9 mouse cellular contexts compared by ENCODE assay signal in the genomic region with DNA sequence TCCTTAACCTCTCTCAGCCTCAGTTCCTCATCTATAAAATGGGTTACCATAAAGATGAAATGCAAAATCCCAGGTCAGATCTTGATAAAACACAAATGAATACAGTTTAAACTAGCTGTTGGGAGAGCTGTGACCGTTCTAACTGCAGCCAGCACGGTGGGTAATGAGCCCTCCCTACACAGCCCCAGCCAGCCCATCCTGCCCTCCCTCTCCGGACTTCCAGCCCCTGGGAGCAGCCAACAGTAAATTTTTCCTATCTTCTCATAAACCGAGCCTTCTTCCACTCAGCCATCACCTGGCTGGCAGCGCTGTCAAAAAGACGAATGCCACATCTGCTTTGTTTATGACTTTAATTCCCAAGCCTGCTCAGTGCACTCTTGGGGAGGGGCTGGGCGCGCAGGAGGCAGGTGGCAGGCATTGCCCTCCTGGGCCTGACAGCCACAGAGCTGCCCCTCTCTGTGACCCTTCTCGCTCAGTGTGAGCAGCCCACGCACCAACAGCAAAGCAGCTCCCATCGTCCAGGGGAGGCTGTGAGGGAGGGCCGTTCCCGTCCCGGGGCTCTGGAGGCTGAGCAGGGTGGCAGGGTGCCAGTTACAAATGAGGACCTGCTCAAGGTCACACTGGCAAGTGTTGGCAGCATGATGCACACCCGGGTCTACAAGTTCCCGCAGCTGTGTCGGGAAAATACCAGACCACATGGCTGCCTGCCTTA.
DNase-seq lines count a peak whose midpoint lies in the region; ATAC-seq and TF ChIP-seq lines count a peak whose summit lies in the region.
"Had no signal": no experiment of that assay in that cellular context is flagged by ENCODE, and none has a peak within 500 bp of the region (broad histone marks: within the 10 kb centered on the region; RNA-seq: fewer than 3 reads in every experiment).

No protein-coding gene starts in this region.

- H3K36me3 ChIP-seq in forebrain, embryonic 15.5 days, result no peaks in the 10 kb centered on the region
- H3K36me3 ChIP-seq in forebrain, embryonic 12.5 days (replicated peaks), result no peaks in the 10 kb centered on the region
- H3K36me3 ChIP-seq in hindbrain, embryonic 15.5 days, result no peaks in the 10 kb centered on the region
- H3K36me3 ChIP-seq: liver, embryonic 15.5 days had no signal

- peak; percentile 59 for DNase-seq in brain, embryonic 14.5 days (ENCODE audit: low read depth)
- DNase-seq in mesoderm, embryonic 11.5 days (ENCODE audit: low read depth, low spot score), result peak; percentile 48
- DNase-seq in c-Kit-positive CD71-positive TER-119-positive erythroid progenitor cells, embryonic 14.5 days (ENCODE audit: low spot score), result no peak
- DNase-seq in lung, adult 2 months, result no peak
- DNase-seq in frontal cortex, postnatal 10 days (ENCODE audit: low spot score in 2 of 2), result no peak

- no peaks in the 10 kb centered on the region for H3K9me3 ChIP-seq in forebrain, embryonic 15.5 days
- H3K9me3 ChIP-seq in forebrain, embryonic 12.5 days, result no peaks in the 10 kb centered on the region
- no peaks in the 10 kb centered on the region for H3K9me3 ChIP-seq in hindbrain, embryonic 15.5 days
- H3K9me3 ChIP-seq: liver, embryonic 15.5 days had no signal

- H3K27me3 ChIP-seq in forebrain, embryonic 15.5 days, result no peaks in the 10 kb centered on the region
- H3K27me3 ChIP-seq in forebrain, embryonic 12.5 days, result no peaks in the 10 kb centered on the region
- H3K27me3 ChIP-seq in hindbrain, embryonic 15.5 days, result no peaks in the 10 kb centered on the region
- H3K27me3 ChIP-seq: liver, embryonic 15.5 days had no signal

- H3K27ac ChIP-seq in forebrain, embryonic 15.5 days (replicated peaks), result 0 out of 2 replicates have a peak overlapping the region, but pooled peaks have one; percentile 3
- H3K27ac ChIP-seq in forebrain, embryonic 12.5 days, result no peak overlapping the region
- peak overlapping the region; percentile 39; the same call in 1 of the 2 replicates for H3K27ac ChIP-seq in hindbrain, embryonic 15.5 days (replicated peaks)
- H3K27ac ChIP-seq: liver, embryonic 15.5 days had no signal

- peaks cover 13% of the 10 kb centered on the region for H3K4me1 ChIP-seq in forebrain, embryonic 15.5 days
- H3K4me1 ChIP-seq in forebrain, embryonic 12.5 days, result peaks cover 21% of the 10 kb centered on the region
- peaks cover 19% of the 10 kb centered on the region for H3K4me1 ChIP-seq in hindbrain, embryonic 15.5 days (replicated peaks)
- H3K4me1 ChIP-seq in lung, adult 2 months (ENCODE audit: control insufficient read depth, insufficient read depth, low read length), result no peaks in the 10 kb centered on the region
- H3K4me1 ChIP-seq: liver, embryonic 15.5 days had no signal

- TF ChIP-seq POLR2A in brain, embryonic 14.5 days (IDR thresholded peaks at IDR 0.05; ENCODE audit: borderline replicate concordance, extremely low read depth, insufficient read depth, insufficient read length, poor library complexity, severe bottlenecking), result no peak
- no peak for TF ChIP-seq POLR2A in lung, adult 2 months (IDR thresholded peaks at IDR 0.05; ENCODE audit: borderline replicate concordance, extremely low read depth, low read depth, low read length)

- H3K9ac ChIP-seq in forebrain, embryonic 15.5 days (replicated peaks), result no peak overlapping the region
- H3K9ac ChIP-seq in forebrain, embryonic 12.5 days, result no peak overlapping the region
- no peak overlapping the region for H3K9ac ChIP-seq in hindbrain, embryonic 15.5 days
- H3K9ac ChIP-seq: liver, embryonic 15.5 days had no signal

- no peak overlapping the region for H3K4me3 ChIP-seq in forebrain, embryonic 15.5 days
- no peak overlapping the region for H3K4me3 ChIP-seq in forebrain, embryonic 12.5 days (replicated peaks)
- H3K4me3 ChIP-seq in hindbrain, embryonic 15.5 days, result no peak overlapping the region
- no peak overlapping the region for H3K4me3 ChIP-seq in lung, adult 2 months (replicated peaks; ENCODE audit: extremely low read depth, low read depth, low read length)
- H3K4me3 ChIP-seq: liver, embryonic 15.5 days had no signal

- TF ChIP-seq CTCF in brain, embryonic 14.5 days (IDR thresholded peaks at IDR 0.05; ENCODE audit: borderline replicate concordance, extremely low read depth, insufficient read depth, insufficient read length), result no peak
- no peak for TF ChIP-seq CTCF in lung, adult 2 months (IDR thresholded peaks at IDR 0.05; ENCODE audit: insufficient read depth, low read length)

- ATAC-seq in forebrain, embryonic 15.5 days (replicated peaks), result no peak; the same call in 1 of the 2 replicates
- no peak for ATAC-seq in forebrain, embryonic 12.5 days (ENCODE audit: low FRiP score)
- 0 out of 2 replicates have a peak, but pooled peaks have one; percentile 16 for ATAC-seq in hindbrain, embryonic 15.5 days (ENCODE audit: low FRiP score, low read depth)

- 47% methylated on average over 17 of the region's 17 CpGs for WGBS in forebrain, embryonic 15.5 days
- 68% methylated on average over 17 of the region's 17 CpGs for WGBS in forebrain, embryonic 12.5 days
- WGBS in hindbrain, embryonic 15.5 days, result 34% methylated on average over 17 of the region's 17 CpGs
- WGBS in lung, adult 2 months, result 32% methylated on average over 17 of the region's 17 CpGs

- no peak overlapping the region for H3K4me2 ChIP-seq in forebrain, embryonic 15.5 days (replicated peaks)
- no peak overlapping the region for H3K4me2 ChIP-seq in forebrain, embryonic 12.5 days
- H3K4me2 ChIP-seq in hindbrain, embryonic 15.5 days, result no peak overlapping the region
- H3K4me2 ChIP-seq: liver, embryonic 15.5 days had no signal

Comparison
In these comparisons a context has a peak if more than half of its experiments do, and no peak if none do; other contexts are left out.
1. DNase-seq: peak in brain, embryonic 14.5 days (single experiment) and mesoderm, embryonic 11.5 days (single experiment); none in c-Kit-positive CD71-positive TER-119-positive erythroid progenitor cells, embryonic 14.5 days (single experiment), lung, adult 2 months (single experiment) and frontal cortex, postnatal 10 days (0 of 2).